Mouse (Mus musculus) right cerebral cortex, postnatal 36 days (tissue): ENCODE results near the gene Fkbpl.

Experiments
- DNase-seq, 2 experiments: peaks; one replicate each; pipeline ENCODE4 v3.0.0; 2022; ENCODE audit warnings: low spot score in 2 of 2, mixed read lengths in 1 of 2

Gene Fkbpl

GRCm38 (mm10) chr17:34627093-34627942 lies 17.2 kb upstream of the Fkbpl start:
- DNase-seq, result peak; percentile 83 to 84

DNA sequence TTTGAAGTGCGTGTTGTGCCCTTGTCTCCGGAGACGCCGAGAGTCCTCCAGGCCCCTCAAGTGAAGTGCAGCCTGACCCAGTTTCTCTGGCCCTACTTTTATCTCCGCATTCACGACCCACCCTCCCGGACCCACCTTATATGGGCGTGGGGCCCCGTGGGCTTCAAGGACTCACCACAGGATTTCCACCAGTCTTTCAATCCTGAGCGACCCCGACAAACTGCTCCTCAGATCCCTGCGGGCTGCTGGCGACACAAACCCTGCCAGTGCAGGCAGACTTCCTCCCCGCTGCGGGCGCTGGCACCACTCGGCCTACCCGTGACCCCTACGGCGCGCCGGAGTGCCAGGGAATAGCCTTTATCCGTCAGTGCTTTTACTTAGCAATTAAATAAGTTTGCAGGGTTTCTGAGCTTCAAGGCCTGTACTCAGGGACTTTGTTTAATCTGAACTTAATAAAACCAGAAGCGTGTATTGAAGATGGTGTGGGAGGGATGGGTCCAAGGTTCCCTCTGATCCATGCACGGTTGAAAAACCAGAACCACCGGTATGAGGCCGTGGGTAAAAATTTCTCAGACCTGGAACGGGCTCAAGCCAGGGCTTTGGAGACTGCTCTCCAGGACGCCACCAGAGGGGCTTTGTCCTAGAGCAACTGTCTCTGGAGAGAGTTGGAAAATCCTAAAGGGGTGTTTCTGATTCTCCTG lies 16.5 kb upstream of the Fkbpl start, which contains the start of gene Ppt2:
Gene Ppt2, minus strand, starts transcription at position 568 of the 701 bp plus-strand sequence.
- DNase-seq, result no peak

- DNase-seq, result no peak
Observed at GRCm38 (mm10) chr17:34628644-34628967, 16.0 kb upstream of the Fkbpl start.

DNA sequence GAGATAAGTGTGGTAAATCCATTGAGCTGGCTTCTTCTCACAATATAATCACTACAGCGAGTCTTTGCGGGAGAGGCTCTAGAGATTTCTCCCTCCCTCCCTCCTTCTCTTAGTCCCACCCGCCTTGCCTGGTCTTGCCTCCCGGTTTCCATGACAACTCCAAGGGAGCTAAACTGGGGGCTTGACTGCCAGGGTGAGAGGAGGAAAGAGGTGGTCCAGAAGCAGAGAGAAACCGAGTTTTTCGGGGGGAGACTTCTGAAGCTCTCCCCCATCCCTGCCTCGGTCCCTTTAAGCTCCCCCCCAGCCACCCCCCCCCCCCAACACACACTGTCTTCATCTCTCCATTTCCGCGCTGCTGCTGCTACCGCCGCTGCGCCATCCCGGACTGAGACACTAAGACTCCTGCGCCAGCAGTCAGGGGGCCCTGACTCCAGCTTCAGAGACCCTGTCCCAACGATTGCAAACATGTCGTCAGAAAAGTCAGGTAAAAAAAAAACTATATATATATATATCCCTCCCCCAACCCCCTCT lies 15.3 kb upstream of the Fkbpl start, which contains the start of gene Prrt1:
Gene Prrt1, plus strand, starts transcription at position 313 of the 531 bp plus-strand sequence.
- DNase-seq, result peak in 1 of 2 experiments; percentile 77

DNA sequence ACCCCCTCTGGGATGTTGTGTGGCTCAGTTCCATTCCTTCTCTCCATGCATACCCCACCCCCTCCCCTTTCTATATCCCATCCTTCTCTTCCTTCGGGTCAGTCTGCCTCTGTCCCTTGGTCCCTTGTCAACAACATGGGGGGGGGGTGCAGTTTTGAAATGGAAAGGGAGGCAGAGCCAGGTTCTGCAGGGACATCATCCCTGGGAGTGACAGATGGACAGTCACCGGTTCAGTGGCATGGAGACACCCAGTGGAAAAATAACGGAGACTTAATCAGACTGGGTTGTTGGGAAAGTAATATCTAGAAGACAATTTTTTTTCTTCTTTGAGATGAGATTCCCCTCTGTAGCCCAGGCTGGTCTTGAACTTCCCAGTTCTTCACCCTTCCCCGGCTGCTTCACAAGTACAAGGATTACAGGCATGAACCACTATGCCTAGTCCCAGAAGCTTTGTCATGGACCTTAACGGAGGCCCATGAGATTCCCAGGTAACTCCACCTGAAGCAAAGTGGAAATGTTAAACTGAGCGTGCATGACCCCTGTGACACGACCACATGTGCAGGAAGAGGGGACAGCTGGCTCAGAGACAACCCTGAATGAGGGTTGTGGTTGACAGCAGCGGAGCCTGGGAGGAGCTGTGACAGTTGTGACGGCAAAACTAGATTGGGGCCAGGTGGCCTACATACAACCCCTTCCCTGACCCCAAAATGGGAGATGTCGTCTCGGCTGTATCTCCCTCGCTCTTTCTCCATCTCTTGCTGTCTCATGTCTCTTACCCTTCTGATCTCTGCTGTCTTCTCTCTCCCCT lies 14.6 kb upstream of the Fkbpl start:
- DNase-seq, result no peak

DNA sequence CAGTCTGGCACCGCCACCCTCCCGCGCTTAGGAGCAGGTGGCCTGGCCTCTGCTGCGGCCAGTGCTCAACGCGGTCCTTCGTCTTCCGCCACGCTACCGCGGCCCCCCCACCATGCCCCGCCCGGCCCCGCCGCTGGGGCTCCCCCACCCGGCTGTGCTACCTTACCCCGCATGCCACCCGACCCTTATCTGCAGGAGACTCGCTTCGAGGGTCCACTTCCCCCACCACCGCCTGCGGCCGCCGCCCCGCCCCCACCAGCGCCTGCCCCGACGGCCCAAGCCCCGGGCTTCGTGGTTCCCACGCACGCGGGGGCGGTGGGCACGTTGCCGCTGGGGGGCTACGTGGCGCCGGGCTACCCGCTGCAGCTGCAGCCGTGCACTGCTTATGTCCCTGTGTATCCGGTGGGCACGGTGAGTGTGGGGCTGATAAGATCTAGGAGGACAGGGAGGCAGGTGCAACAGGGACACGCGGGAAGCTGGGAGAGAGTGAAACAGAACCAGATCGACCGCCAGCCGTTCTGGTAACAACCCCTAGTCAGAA lies 13.7 kb upstream of the Fkbpl start:
- DNase-seq, result no peak

- no peak for DNase-seq
Observed at GRCm38 (mm10) chr17:34631647-34632046, 12.9 kb upstream of the Fkbpl start.

GRCm38 (mm10) chr17:34632261-34632691 lies 12.3 kb upstream of the Fkbpl start:
- peak; percentile 84 to 89 for DNase-seq

- no peak for DNase-seq
Observed at GRCm38 (mm10) chr17:34635671-34636070, 8.9 kb upstream of the Fkbpl start.

- no peak for DNase-seq
Observed at GRCm38 (mm10) chr17:34637459-34637858, 7.1 kb upstream of the Fkbpl start.

- no peak for DNase-seq
Observed at GRCm38 (mm10) chr17:34639461-34640255, 4.9 kb upstream of the Fkbpl start.

DNA sequence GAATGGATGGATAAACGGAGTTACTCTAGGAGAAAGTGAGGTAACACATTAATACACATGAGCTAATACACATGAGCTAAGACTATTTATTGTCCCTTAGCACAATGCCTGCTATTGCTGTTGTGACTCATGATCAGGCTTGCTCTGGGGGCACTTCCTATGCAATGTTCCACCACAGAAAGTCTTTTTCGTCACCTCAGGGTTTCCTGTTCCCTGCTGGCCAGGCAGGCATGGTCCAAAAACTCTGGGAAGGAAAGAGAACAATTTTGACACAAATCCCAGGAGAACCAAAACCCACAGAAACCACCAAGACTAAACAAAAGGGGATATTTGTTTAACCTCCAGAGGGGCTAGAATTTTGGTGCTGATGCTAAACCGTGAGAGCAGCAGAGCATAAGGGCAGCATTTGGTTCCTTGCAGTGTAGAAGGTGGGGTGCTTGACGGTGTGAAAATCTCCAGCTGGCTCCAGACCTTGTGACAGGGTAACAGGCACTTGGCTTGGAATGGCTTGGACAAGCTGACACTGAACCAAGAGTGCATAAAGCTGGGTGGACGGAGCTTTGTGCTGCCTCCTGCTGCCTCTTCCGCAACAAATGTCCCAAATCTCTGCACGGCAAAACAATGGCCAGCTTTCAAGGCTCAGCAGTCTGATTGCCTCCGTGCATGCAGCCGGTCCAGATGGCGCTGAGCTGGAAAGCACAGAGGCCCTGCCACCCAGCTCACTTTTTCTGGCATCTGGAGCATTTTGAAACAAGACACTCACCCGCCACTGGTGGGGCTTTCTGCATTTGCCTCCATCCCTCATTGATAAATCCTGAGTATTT lies 3.6 kb upstream of the Fkbpl start:
- DNase-seq, result no peak

GRCm38 (mm10) chr17:34641945-34642344 lies 2.6 kb upstream of the Fkbpl start:
- no peak for DNase-seq

- no peak for DNase-seq
Observed at GRCm38 (mm10) chr17:34643379-34643778, 1.2 kb upstream of the Fkbpl start.

GRCm38 (mm10) chr17:34643944-34644343 lies 620 bp upstream of the Fkbpl start:
- DNase-seq, result no peak

DNA sequence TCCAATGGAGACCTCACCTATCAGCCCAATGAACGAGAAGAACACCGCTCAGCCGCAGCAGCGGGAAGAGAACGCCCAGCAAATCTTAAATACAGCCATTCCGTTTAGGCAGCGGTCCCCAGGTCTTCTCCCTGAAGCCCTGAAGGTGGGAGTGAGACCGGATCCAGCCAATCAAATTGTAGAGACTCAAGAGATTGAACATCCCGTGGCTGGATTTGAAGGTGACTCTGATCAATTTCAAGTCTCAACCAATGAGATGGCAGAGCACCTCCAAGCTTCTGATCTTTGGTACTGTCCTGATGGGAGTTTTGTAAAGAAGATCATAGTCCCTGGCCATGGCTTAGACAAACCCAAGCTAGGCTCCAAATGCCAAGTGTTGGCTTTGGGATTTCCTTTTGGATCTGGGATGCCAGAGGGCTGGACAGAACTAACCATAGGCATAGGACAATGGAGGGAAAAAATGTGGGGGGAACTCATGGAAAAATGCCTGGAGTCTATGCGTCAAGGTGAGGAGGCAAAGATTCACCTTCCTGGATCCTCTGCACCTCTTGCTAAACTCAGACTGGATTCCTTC lies 779 bp downstream of the Fkbpl start:
- DNase-seq, result no peak

DNA sequence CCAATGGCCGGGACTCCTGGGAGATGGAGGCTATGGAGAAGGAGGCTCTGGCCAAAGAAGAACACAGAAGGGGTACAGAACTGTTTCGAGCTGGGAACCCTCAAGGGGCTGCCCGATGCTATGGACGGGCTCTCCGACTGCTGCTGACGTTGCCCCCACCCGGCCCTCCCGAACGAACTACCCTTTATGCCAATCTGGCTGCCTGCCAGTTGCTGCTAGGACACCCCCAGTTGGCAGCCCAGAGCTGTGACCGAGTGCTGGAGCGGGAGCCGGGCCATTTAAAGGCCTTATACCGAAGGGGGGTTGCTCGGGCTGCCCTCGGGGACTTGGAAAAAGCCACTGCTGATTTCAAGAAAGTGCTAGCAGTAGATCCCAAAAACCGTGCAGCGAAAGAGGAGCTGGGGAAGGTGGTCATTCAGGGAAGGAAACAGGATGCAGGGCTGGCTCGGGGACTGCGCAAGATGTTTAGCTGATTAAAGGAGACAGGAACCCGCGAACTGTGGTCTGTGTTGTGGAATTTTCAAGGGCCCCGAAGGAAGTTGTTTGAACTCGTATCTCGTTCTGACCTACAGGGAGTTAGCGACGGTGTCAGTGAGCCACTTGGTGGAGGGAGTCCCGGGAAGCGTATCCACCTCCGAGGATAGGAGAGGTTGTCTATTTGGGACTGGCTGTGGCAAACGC lies 1.4 kb downstream of the Fkbpl start:
- no peak for DNase-seq

DNA sequence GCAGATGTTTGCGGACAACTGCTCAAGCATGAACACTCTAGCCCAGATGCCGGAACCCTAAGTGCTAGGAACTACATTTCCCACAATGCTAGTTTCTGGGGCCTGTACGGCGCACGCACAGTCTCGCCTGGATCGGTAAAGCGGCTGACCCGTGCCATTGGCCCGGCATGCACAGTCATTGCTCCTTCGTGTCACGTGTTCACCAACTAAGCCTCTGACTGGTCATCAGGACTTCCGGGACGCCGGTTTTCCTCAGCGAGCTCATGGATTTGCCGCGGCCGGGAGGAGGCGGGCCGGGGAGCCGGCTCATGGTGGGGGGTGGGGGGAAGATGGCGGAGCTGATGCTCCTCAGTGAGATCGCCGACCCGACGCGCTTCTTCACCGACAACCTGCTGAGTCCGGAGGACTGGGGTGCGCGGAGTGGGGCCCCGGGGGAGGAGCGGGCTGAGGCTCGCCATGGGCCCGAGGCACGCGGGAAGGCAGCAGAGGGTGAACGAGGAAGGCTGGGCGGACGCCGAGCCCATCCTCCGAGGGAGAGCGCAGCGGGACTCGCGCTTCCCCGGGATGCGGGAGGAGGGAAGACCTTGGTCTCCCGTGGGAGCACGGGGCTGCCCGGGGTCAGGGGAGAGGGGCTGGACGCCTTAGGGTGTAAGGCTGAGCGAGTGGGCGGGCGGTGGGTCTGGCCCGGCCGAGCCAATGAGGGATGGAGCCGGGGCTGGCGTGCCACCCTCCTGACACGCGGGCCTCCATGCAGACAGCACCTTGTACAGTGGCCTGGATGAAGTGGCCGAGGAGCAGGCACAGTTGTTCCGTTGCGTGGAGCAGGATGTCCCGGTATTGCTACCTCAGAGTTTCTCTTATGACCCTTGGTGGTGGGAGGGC lies 2.6 kb downstream of the Fkbpl start, which contains the start of gene Atf6b:
Gene Atf6b, plus strand, starts transcription at position 241 of the 882 bp plus-strand sequence.
- DNase-seq, result peak; percentile 98 to 99
